Mouse (Mus musculus) liver, adult 2 months (tissue): ENCODE results near the gene Nptx2.

Experiments used
- CTCF ChIP-seq: fragments of 200-500 bp; IDR thresholded peaks from 2 replicates; pipeline ENCODE4 v1.5.1; 2011; ENCODE audit warnings: low read depth, low read length, control low read depth
- POLR2A ChIP-seq: fragments of 200-500 bp; IDR thresholded peaks from 2 replicates; pipeline ENCODE4 v1.6.1; 2011; ENCODE audit warnings: low read length, control low read depth; ENCODE audit not compliant: insufficient read depth; ENCODE audit errors: extremely low read depth

DNA sequence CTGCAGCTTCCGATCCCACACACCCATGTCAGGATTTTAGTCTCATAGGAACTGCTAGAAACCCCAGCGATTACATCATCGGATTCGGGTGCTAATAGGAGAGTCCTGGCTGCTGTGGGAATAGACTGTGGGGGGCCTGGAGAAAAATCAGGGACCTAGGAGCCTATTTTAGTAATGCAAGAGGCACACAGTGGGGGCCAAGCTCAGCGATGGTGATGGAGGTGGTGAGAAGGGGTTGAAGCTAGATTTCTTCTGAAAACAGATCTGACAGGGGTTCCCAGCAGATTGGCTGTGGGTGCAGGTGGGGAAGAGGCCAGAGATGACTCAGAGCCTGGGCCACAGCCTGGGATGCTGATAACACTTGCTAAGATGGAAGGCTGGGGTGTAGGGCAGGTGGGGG is 39.4 kb downstream of the Nptx2 start:
- no peak for TF ChIP-seq POLR2A
- no peak for TF ChIP-seq CTCF
